Mouse (Mus musculus) right cerebral cortex, postnatal 36 days (tissue): Measurements from ENCODE around the gene Gdpd1.
"Not testable (repeated sequence)": the region's sequence is repeated elsewhere in the genome, so short reads cannot be mapped to it uniquely, and the experiment has no call there.

Experiments used
- DNase-seq, 2 experiments: peaks; one replicate each; pipeline ENCODE4 v3.0.0; 2022; ENCODE audit warnings: low spot score in 2 of 2, mixed read lengths in 1 of 2

Gene Gdpd1

DNA sequence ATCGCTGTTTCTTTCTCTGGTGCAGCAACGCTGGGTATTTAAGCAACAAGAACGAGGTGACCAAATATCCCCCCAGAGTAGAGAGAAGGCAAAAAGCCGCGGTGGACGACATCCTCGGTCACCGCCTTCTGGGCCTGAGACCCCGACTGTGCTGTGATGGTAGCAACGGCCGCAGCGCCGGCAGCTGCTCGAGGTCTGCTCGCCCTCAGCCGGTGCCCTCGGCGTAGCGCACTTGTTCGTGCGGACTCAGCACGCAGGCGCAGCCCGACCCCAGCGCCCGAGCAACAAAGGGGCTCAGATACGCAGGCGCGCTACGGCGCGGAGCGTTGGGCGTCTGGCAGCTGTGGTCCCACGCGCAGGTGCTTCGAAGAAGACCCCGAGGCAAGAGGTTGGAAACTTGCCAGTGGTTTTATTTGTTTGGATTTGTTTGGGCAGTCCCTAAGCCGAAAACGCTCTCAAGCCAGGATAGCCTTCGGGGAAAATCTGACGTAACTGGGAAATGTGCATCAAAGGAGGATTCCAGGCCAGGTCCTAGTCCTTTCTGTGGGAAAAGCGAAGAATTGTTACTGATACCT is at the start of gene Gdpd1:
TSS of gene Gdpd1 (minus strand) at position 197 of the 575 bp plus-strand sequence.
- DNase-seq, result peak; percentile 84 to 87

DNA sequence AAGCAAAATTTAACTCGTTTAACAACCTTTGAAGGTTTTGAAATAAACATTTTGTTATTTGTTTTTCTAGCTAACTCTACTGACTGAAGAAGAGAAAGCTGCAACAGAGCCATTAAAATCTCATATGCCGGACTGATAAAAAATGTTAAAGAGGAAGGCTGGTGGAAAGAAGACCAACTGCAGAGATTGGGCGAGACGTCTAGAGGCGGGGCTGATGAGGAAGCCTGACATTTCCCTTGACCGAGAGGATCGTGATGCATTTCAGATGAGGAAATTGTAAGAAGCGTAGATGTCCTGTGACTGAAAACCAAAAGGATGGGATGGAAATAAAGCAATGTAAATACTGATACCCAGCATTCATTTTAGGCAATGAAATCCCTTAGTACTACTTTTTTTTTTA is 48.0 kb upstream of the Gdpd1 start:
- no peak for DNase-seq

- no peak for DNase-seq
Observed at GRCm38 (mm10) chr11:87110172-87110909, 36.5 kb upstream of the Gdpd1 start.

GRCm38 (mm10) chr11:87109519-87110171 is 35.8 kb upstream of the Gdpd1 start:
- no peak for DNase-seq

DNA sequence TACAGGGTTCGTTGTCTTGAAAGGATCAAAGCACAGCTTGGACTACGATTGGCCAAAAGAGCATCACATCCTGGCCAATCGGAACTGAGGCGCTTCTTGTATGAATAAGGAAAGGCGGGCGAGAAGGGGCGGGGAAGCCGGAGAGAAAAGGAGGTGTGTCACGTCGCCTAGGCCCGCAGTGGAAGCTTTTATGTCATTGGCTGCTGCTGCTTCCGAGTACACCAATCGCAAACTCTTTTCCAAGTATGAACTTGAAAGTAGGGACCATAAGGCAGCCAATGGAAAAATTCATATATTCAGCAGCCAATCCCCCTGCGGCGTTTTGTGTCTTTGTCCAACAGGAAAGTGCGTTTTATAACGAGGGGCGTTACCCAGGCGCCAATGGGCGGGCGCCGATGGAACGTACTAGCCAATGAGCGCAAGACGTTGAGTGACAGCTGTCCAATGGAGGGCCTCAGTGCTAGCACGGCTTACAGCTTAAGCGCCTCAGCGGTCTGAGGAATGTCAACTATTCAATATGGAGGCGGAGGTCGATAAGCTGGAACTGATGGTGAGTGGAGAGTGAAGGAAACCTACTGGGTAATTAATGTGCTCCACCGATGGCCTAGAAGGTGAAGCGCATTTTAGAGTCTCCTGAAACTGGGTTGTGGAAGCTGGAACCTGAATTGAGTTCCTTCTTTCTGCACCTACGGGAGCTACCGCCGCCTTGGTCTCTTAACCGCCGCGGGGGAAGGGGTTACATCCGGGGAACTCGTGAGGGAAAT is 35.1 kb upstream of the Gdpd1 start, which contains the start of gene Ska2:
TSS of gene Ska2 (plus strand) at position 480 of the 764 bp plus-strand sequence.
- peak; percentile 98 to 99 for DNase-seq

DNA sequence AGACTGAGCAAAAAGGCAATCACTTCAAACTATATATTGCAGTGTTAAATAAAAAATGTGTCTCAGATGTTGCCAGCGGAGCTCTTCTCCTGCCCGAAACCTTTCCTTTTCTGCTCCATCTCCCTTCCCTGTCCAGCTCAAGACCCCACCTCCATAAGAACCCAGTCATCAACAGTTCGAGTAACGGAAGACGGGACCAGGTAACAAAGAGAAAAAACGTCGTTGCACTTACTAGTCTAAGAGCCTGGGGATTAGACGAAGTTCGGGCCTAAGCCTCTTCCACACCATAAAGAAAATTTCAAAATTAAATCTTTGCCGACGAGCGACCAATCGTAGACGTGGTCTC is 34.5 kb upstream of the Gdpd1 start, which contains the start of gene Prr11:
TSS of gene Prr11 (minus strand) at position 300 of the 346 bp plus-strand sequence.
- DNase-seq, result no peak

GRCm38 (mm10) chr11:87087142-87087541 is 13.3 kb upstream of the Gdpd1 start:
- no peak for DNase-seq

DNA sequence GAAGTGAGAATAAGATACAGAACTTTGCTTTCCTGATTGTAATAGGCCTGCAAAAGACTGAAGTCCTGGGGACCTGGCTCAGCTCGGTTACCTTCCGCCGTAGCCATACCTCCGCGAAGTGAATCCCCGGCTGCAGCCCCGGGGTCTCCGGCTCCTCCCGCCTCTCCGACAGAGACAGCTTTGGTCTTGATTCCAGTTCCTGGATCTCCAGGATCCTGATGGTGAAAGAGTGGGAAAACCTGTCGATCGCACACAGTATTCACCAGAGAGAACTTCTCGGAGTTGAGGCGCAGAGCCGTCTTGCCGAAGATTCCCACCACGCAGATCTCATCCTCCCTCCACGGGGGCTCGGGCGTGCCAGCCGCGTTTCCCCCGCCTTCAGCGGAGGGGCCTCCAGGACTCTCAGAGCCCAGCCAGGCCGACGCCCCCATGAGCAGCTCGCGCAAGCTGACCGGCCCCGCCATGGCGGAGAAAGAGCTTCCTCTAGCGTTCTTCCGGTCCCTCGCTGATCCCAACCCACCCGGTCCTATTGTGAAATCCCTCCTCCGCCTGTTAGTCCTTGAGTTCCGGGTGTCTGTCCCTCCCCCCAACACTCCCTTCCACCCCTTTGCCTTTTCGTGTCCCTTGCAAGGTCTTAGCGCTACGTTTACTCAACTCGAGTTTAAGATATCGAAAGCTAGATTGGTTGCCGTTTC is 12.6 kb upstream of the Gdpd1 start, which contains the start of gene Smg8:
TSS of gene Smg8 (minus strand) at position 485 of the 695 bp plus-strand sequence.
- peak; percentile 69 to 73 for DNase-seq

GRCm38 (mm10) chr11:87085461-87085860 is 11.6 kb upstream of the Gdpd1 start:
- no peak for DNase-seq

DNA sequence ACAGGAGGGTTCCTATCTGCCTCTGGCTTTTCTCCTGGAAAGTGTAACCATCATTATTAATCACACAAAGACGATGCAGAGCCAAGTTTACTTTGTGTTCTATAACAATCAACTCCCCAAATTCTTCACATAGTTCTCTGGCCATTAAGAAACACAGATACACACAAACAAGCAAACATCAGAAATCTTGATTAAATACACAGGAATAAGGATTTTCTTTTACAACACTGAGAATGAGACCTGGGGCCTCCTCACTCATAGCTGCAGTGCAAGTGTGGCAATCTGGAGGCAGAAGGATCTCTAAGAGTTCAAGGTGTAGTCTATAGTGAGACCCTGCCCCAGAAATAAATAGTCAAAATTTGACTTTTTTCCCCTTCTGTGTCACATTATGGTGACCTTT is 9.8 kb upstream of the Gdpd1 start:
- no peak for DNase-seq

- DNase-seq, result peak; percentile 57 to 67
Observed at GRCm38 (mm10) chr11:87073343-87073865, 458 bp downstream of the Gdpd1 start.

DNA sequence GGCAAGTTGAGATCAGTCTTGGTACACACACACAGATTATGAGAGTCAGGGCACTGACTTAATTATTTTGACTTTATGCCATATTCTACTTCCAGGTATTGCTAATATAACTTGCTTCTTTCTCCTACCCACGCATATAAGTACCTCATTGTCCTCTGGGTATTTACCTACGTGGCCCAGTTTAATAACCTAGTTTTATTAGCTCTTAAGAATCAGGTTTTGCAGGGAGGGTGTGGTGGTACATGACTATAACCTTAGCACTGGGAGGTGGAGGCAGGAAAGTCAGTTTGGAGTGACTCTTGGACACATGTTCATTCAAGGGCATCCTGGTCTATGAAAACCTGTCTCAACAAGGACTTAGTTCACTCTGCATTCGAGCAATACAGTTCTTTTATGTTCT is 11.8 kb downstream of the Gdpd1 start:
- DNase-seq, result no peak

GRCm38 (mm10) chr11:87060410-87060809 is 13.5 kb downstream of the Gdpd1 start:
- no peak for DNase-seq

DNA sequence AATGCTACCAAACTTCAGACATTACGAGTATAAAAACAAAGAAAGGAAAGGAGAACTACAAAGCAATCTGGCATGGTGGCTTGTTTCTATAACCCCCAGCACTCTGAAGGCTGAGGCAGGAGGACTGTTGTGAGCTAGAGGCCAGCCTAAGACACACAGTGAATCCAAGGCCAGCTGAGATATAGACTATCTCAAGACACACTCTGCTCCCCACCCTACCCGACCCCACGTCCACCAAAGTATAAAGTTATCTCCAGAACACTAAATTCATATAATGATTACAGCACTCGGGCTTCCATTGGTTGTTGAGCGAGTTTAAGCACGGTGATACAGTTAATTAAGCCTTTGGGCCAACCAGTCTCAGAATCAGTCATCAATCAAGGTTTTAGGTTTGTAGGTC is 17.6 kb downstream of the Gdpd1 start:
- no peak for DNase-seq

- not testable (repeated sequence) for DNase-seq
Observed at GRCm38 (mm10) chr11:87048900-87049299, 25.0 kb downstream of the Gdpd1 start.

DNA sequence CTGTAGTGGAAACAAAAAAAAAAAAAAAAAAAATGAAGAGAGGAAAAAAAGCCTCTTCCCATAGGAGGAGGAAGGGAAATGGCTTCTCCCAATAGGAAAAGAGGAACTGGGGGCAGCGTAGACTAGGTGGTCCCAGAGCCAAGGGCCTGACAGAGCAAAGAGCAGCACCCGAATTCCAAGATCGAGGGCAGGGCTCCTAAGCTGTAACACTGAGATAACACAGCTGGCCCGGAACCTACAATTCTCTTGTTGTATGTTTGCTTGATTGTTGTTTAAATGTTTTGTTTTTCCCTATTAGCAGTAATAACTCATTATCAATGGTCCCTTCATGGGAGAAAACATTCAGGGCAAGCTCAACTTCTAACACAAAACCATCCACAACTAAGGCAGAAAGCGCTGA is 26.9 kb downstream of the Gdpd1 start:
- DNase-seq, result no peak

DNA sequence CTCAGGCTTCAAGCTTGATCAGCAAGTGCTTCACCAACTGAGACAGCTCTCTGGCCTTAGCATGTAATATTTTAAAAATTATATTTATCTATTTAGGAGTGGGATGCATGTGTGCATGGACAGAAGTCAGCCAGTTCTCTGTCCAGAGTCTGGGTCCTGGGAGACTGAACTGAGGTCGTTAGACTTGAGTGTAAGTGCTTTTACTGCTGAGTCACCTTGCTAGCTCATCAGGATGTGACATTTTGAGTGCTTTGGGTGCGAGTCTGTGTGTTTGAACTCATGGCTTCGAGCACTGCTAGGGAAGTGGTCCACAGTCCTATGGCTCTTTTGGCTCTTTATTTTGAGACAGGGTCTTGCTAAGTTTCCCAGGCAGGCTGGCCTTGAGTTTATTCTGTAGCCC is 30.8 kb downstream of the Gdpd1 start:
- DNase-seq, result no peak

- DNase-seq, result no peak
Observed at GRCm38 (mm10) chr11:87039307-87039963, 34.4 kb downstream of the Gdpd1 start.

- DNase-seq, result no peak
Observed at GRCm38 (mm10) chr11:87036180-87036579, 37.7 kb downstream of the Gdpd1 start.

DNA sequence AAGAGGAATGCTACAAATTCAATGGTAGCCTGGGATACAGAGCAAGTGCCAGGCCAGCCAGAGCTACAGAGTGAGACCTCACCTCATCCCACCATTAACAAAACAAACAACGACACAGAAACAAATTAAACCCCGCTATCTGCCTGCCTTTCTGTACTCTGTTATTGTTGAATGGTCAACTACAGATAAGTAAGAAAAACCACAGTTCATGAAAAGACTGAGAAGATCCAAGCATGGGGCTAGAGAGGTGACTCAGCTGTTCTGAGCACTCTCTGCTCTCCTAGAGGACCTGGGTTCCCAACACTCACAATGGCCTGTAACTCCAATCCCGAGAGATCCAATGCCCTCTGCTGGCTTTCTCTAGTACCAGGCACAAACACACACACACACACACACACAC is 45.6 kb downstream of the Gdpd1 start:
- DNase-seq, result no peak
